Mouse (Mus musculus) frontal cortex, postnatal 14 days (tissue): ENCODE data around the gene Trappc2l.
"Not testable (repeated sequence)": the region's sequence is repeated elsewhere in the genome, so short reads cannot be mapped to it uniquely, and the experiment has no call there.

Source experiments
- DNase-seq, 2 experiments: peaks; one replicate each; pipeline ENCODE4 v3.0.0; 2022; ENCODE audit warnings: low spot score in 2 of 2

Gene Trappc2l

GRCm38 (mm10) chr8:122611295-122612133 lies at the start of gene Trappc2l, which contains the start of gene Galns:
TSS of gene Trappc2l (plus strand) at chr8:122611640.
TSS of gene Galns (minus strand) at chr8:122611463.
- peak; percentile 91 to 93 for DNase-seq

DNA sequence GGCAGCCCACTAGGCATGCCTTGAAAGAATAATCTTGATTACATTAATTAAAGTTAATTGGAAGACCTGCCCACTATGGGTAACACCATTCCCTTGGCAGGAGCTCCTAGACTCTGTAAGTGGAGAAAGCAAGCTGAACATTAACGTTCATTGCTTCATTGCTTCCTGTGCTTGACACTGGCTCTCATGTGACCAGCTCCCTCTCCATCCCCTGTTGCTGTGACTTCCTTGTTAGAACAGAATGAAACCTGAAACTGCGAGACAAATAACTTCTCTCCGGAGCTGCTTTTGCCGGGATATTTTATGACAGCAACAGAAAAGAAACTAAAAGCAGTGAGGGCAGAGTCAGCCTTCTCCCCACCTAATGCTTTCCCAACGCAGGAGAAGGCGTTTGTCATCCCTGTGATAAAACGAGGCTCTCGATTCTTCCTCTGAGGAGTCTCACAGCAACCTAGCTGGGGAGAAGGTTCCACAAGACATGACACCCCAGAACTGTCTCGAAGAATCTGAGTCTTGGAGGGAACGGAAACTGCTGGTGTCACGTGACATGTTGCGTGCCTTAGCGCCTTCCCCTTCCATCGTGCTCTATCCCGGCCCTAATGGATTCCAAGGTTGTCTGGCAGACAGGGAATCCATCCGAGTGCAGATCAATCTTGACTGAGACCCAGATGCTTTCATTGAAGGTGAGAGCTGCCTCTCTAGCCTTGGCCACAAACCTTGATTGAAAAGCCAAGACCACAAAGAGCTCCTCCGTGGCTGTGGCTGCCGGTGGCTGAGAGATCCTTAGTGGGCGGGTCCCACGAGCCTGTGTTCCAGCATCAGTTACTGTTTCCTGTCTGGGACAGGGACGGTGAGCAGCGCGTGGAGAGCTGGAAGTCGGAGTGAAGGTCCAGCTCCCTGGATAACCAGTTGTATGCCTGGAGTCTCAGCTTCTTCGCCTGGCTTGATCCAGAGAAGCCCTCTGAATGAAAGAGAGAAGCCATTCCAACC lies 46.8 kb upstream of the Trappc2l start:
- DNase-seq: no peak

DNA sequence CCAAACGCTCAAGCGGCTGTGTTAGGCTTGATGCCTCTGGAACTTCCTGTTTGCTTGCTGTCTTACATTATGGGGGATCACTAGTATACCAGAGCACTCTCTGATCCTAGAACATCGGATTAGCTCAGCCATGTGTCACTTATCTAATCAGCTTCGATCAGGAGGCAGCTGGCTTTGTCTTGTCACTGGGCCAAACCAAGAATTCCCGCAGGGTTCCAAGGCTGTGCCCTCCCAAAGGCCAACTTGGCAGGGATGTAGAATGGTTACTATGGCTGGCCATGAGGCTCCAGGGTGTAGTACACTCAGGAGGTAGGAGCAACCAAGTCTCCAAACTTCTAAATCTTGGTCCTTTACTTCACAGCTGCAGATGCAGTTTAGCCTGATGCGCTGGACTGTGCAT lies 44.7 kb upstream of the Trappc2l start:
- no peak for DNase-seq

- peak; percentile 92 to 93 for DNase-seq
These were observed 43.9 kb upstream of the Trappc2l start, which contains the start of gene Cdt1 for GRCm38 (mm10) chr8:122567361-122568108. TSS of gene Cdt1 (plus strand) at chr8:122568015.

- no peak for DNase-seq
These were observed 43.3 kb upstream of the Trappc2l start for GRCm38 (mm10) chr8:122568109-122568504.

- no peak for DNase-seq
These were observed 42.5 kb upstream of the Trappc2l start for GRCm38 (mm10) chr8:122568881-122569309.

GRCm38 (mm10) chr8:122569329-122569728 lies 42.1 kb upstream of the Trappc2l start:
- no peak for DNase-seq

DNA sequence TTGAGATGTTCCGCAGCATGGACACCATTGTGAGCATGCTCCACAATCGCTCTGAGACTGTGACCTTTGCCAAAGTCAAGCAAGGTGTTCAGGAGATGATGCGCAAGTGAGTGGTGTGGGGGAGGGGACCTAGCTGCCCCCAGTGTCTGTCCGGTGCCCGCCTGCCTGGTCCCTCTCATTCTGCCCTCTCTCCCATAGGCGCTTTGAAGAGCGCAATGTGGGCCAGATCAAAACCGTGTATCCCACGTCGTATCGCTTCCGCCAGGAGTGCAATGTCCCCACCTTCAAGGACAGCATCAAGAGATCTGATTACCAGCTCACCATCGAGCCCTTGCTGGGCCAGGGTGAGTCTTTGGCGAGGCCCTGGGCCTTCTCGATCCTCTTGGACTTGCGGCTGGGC lies 41.4 kb upstream of the Trappc2l start:
- no peak for DNase-seq

DNA sequence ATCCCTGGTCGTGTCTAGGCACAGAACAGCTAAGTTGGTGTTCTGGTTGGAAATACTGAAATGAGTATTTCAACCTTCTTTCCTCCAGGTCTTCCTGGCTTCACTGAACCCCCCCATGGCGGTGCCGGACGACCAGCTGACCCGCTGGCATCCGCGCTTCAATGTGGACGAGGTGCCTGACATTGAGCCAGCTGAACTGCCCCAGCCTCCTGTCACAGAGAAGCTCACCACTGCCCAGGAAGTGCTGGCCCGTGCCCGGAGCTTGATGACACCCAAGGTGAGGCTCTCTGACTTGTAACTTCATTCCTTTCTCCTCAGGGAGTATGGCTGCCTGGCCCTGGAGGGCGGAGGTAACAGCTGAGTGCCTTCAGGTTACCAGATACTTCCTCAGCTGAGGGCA lies 40.3 kb upstream of the Trappc2l start:
- no peak for DNase-seq

GRCm38 (mm10) chr8:122571750-122572267 lies 39.6 kb upstream of the Trappc2l start:
- DNase-seq: no peak

GRCm38 (mm10) chr8:122572751-122573150 lies 38.7 kb upstream of the Trappc2l start:
- no peak for DNase-seq

- DNase-seq: not testable (repeated sequence)
These were observed 38.3 kb upstream of the Trappc2l start for GRCm38 (mm10) chr8:122573176-122573575.

GRCm38 (mm10) chr8:122573577-122573976 lies 37.9 kb upstream of the Trappc2l start:
- no peak for DNase-seq

GRCm38 (mm10) chr8:122574264-122574663 lies 37.2 kb upstream of the Trappc2l start:
- DNase-seq: no peak

DNA sequence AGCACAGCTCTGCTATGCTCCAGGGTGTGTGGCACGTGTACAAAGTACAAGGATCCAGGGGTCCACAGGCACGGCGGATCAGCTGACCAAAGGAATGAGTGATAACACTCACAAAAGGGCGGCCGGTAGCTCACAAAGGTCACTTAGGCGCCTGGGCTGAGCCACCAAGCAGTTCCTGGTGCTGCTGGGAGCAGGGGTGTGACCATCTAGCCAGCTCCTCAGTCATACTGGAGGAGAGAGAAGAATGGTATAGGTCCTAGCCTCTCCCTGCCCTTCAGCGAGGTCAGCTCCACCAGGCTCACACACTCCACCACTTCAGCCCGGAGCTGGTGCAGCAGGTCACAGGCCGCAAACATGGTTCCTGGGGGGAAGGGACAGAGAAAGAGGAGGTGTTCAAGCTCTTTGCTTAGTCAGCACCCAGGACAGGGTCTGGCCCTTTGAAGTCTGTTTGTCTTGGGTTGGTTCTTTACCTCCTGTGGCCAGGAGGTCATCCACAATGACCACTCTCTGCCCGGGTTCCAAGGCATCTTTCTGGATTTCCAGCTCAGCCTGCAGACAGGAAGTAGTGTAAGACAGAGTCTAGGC lies 36.7 kb upstream of the Trappc2l start:
- DNase-seq: no peak

DNA sequence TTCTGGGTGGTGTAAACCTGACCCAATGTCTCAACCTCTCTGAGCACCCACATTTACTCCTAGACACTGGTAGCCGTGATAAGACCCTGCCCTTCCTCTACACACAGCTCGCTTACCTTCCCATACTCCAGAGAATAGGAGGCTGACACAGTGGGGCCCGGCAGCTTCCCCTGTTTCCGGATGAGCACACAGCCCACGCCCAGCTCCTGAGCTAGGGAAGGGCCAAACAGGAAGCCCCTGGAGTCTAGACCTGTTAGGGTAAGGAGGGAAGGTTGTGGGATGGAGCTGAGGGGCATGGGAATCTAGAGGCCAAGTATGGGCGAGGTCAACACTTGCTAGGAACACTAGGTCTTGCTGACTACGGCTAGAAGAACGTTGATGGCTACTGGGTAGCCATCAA lies 36.2 kb upstream of the Trappc2l start:
- no peak for DNase-seq

DNA sequence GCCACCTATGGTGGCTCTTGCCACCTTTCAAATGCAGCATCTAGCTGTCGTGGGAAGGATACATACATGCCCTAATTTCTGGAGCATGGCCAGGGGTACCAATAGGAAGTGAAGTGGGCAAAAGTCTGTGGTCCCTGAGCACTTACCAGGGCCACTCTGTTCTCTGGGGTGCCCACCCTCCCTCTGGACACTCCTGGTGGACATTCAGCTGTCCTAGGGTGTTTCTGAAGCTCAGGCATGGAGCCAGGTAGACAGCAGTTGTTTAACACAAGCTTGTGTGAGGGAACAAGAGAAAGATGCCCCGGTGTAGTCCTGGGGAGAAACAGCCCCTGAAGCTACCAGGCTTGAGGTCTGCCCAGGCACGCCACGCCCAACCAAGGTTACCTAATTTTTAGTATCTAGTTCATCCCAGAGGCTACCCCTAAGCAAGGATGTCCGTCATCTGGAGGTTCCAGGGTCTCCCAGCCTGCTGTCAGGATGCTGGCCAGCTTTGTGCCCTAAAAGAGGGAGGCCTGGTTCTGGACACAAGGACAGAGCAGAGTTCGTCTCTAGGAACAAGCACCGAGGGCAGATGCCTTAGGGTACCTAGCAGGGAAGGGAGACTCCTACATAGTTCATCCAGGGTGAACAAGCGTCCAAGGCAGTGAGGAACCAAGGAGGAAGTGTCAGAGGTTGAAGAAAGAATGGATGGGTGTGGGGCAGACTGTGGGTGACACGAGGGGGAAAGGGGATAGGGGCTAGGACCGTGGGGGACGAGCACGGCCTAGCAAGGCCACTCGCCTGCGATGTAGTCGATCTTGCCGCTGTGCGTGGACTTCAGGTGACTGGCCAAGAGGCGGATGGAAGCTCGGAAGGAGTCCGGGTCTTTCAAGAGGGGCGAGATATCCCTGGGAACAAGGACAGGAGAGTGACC lies 35.4 kb upstream of the Trappc2l start:
- no peak for DNase-seq

- DNase-seq: peak; percentile 91 to 92
These were observed 34.8 kb upstream of the Trappc2l start, which contains the start of gene Aprt for GRCm38 (mm10) chr8:122576648-122577022. TSS of gene Aprt (minus strand) at chr8:122576909.

GRCm38 (mm10) chr8:122577116-122577515 lies 34.3 kb upstream of the Trappc2l start:
- no peak for DNase-seq

DNA sequence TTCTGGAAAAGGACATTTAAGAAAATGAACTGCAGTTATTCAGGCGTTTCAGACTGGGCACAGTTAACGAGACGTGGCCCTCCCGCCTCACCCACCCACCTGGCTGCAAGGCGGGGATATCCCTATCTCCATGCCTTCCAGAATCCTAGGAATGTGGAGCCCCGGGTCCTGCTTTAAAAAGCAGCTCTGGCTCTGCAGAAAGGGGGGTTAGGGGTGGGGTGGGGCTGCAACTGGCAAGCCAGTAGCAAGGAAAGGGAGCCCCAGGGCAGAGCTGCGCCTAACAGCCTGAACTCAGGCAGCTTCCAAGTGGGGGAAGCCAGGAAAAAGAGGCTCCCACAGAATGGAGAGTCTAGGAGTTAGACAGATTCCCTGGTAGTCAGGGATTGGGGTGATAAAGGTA lies 32.2 kb upstream of the Trappc2l start:
- DNase-seq: no peak
